Mouse (Mus musculus): ENCODE measurements around the gene Vegfa. TPM values are rescaled to one million over a fixed set of nuclear protein-coding genes. Genes with fewer than 3 reads are reported as not detected.
"Not testable (repeated sequence)": the region's sequence is repeated elsewhere in the genome, so short reads cannot be mapped to it uniquely, and the experiment has no call there.

Vegfa gene
- total RNA-seq, 1 experiment from 2014 or later, result 53.8 TPM

DNA sequence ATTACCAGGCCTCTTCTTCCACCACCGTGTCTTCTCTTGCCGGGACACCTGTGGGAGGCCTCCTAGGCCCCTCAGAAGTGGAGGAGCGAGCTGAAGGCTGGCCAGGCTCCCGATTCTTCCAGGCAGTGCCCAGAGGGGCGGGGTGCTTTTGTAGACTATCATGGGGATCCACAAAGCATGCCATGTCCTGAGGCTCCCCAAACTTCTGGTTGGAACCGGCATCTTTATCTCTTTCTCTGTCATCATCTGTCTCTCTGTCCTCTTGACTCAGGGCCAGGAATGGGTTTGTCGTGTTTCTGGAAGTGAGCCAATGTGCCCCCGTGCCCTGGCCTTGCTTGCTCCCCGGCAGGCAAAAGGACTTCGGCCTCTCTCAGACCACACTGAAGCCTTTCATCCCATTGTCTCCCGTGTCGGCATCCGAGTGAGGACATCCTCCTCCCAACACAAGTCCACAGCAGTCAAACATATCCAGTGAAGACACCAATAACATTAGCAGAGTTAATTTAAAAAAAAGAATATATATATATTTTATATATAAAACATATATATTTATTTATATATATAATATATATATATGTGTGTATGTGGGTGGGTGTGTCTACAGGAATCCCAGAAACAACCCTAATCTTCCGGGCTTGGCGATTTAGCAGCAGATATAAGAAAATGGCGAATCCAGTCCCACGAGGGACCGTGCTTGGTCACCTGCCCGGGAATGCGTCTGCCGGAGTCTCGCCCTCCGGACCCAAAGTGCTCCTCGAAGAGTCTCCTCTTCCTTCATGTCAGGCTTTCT lies 14.0 kb downstream of the Vegfa start:
- ATAC-seq (replicated peaks in 1 of 2; ENCODE audit: insufficient read depth in 1 of 2, low FRiP score in 2 of 2, low TSS enrichment in 1 of 2, low read depth in 1 of 2, poor library complexity in 2 of 2, severe bottlenecking in 2 of 2), result no peak

DNA sequence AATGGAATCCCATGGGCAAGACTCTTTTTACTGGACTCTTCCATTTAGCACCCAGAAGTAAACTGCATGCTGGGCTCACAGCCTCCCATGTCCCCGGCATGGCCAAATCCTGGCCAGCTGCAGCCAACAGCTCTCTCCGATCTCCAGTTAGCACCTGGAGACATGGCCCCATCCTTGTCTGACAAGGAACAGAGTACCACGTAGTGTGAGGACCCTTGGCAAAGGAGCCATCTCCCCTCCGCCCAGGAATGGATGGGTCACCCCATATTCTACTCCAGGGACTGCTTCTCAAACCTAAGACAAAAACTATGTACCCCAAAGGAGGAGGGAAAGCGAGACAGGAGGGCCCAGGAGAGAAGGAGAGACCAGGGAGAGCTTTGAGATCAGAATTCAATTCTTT lies 15.6 kb downstream of the Vegfa start:
- no peak for ATAC-seq (replicated peaks in 1 of 2; ENCODE audit: insufficient read depth in 1 of 2, low FRiP score in 2 of 2, low TSS enrichment in 1 of 2, low read depth in 1 of 2, poor library complexity in 2 of 2, severe bottlenecking in 2 of 2)

DNA sequence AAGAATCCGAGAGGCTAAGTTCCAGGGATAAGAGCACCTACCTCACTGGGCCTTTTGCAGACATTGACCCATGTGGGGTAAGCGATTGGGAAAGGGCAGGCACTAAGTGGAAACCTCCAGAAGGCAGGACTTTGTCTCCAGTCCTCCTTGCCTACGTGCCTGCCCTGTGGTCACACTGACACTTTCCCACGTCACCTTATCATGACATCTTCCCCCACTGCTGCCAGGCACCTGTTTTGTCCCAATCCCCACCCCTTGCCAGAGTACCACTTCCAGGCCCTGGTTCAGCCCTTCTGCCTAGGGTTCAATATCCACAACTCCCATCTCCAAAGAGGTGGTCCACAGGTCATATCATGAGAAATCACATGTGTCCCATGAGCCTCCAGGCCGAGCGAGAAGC lies 16.2 kb downstream of the Vegfa start:
- ATAC-seq (replicated peaks in 1 of 2; ENCODE audit: insufficient read depth in 1 of 2, low FRiP score in 2 of 2, low TSS enrichment in 1 of 2, low read depth in 1 of 2, poor library complexity in 2 of 2, severe bottlenecking in 2 of 2), result no peak

DNA sequence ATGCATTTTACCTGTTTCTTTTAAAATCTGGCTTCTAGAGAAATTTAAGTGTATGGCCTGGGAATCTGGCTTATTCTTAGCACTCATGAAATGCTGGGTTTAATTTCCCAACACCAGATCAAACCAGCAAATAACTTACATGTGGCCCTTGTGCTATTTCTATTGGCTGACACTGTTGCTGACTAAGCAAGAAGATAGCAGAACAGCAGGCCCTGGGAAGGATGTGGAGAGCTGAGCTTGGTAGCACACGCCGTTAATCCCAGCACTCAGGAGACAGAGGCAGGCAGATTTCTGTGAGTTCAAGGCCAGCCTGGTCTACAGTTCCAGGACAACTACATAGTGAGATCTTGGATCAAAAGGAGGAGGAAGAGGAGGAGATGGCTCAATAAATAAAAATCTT lies 17.2 kb downstream of the Vegfa start:
- ATAC-seq (replicated peaks in 1 of 2; ENCODE audit: insufficient read depth in 1 of 2, low FRiP score in 2 of 2, low TSS enrichment in 1 of 2, low read depth in 1 of 2, poor library complexity in 2 of 2, severe bottlenecking in 2 of 2), result no peak

DNA sequence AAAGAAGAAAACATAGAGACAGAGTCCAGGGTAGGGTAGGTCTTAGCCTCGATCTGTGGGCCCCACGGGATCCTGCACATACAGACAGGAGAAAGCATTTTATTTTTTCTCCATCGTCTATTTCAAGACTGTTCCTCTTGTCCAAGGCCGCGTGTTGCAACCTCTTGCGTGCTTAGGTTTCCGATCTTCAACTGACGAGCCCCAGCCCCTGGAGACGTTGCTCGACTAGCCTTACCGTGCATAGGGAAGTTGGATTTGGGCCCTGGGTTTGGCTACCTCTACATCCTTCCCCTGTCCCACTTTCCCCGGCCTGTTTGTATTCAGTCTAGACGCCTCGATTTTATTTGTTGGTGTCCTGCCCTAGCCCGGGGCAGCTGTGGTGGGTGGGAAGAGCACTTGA lies 18.6 kb downstream of the Vegfa start:
- peak; percentile 27 to 65; a peak in 1 of 4 replicates for ATAC-seq (replicated peaks in 1 of 2; ENCODE audit: insufficient read depth in 1 of 2, low FRiP score in 2 of 2, low TSS enrichment in 1 of 2, low read depth in 1 of 2, poor library complexity in 2 of 2, severe bottlenecking in 2 of 2)

DNA sequence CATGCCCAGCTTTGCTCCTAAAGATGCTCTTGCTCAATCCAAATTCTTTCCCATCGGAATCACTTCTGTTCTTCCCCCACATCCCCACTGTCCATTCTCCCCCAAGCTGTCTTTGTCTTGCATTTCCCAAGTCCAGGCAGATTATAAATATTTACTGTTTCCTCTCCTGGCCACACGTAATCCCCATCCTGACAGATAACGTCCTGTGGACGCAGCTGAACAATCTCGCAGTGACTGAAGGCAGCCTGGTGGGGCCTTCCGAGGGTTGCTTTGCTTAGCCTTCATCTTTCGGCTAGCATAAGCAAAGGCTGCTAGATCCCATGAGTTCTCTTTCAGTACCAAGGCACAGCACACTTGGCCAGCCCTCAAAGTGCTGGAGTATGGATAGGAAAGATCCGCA lies 20.0 kb downstream of the Vegfa start:
- no peak for ATAC-seq (replicated peaks in 1 of 2; ENCODE audit: insufficient read depth in 1 of 2, low FRiP score in 2 of 2, low TSS enrichment in 1 of 2, low read depth in 1 of 2, poor library complexity in 2 of 2, severe bottlenecking in 2 of 2)

DNA sequence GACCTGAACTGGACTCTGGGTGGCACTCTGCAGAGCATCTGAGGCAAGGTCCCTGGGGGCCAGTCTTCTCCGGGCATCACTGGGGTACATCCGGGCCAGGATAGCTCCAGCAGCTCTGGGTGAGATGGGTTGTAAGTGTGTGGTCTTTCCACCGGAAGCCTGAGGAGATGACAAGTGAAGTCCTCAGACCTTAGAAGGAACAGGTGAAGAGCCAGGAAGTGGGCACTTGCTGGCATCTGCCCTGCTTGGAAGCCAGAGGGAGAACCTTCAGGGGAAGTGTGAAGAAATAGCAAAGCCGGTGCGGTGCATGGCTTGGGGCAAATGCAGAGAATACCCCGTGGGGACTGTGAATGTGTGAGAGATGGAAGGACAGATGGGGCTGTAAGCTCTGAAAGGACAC lies 21.7 kb downstream of the Vegfa start:
- peak; percentile 38 to 44; a peak in 2 of 4 replicates for ATAC-seq (replicated peaks in 1 of 2; ENCODE audit: insufficient read depth in 1 of 2, low FRiP score in 2 of 2, low TSS enrichment in 1 of 2, low read depth in 1 of 2, poor library complexity in 2 of 2, severe bottlenecking in 2 of 2)

DNA sequence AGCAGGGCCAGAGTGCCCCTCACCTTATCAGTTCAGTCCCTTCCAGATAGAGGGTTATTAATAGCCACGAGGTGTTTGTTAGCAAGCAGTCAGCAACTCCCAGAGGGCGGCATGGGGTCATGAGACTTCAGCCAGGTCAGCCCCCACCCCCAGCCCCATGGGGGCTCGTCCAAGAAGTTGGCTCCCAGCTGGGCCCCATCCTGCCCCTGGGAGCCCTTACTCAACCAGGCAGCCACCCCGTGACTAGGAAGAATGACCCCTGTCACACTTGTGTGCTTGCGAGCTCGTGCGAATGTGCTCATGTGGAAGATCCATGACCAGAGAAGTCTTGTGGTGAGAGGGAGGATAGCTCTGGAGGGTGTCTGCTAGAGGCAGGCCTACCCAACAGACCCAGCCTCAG lies 23.0 kb downstream of the Vegfa start:
- no peak for ATAC-seq (replicated peaks in 1 of 2; ENCODE audit: insufficient read depth in 1 of 2, low FRiP score in 2 of 2, low TSS enrichment in 1 of 2, low read depth in 1 of 2, poor library complexity in 2 of 2, severe bottlenecking in 2 of 2)

DNA sequence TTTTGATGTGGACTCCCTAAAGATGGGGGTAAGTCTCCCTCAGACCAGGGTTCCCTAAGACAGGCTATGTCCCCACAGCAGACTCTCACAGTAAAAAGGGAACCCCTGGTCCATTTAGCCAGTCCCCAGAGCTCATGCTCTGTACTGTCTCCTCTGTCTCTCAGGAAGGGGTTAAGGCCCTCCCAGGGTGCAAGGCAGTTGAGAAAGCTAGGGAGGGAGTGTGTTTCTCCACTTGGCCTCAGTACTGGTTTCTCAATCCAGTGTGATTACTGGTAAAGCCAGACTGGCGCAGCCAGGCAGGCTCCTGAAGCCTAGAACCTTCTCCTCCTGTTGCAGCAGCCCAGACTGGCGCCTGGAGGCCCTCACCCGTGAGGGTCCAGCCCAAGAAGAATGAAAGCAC lies 26.7 kb downstream of the Vegfa start:
- peak; percentile 54 to 59; a peak in 2 of 4 replicates for ATAC-seq (replicated peaks in 1 of 2; ENCODE audit: insufficient read depth in 1 of 2, low FRiP score in 2 of 2, low TSS enrichment in 1 of 2, low read depth in 1 of 2, poor library complexity in 2 of 2, severe bottlenecking in 2 of 2)

DNA sequence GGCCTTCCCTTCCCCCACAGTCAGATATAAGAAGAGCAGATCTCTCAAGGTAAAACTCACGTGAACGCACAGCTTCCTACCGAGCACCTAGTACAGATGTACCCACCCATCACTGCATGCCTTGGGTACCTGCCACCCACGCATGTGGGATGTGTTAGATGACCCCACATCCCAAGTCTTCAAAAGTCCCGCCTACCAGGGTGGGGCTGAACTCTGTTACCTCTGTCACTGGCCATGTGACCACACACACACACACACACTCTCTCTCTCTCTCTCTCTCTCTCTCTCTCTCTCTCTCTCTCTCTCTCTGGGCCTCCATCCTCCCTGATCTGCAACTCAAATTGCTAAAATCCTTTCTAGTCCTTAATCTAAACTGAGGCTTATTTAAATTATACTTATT lies 27.7 kb downstream of the Vegfa start:
- no peak for ATAC-seq (replicated peaks in 1 of 2; ENCODE audit: insufficient read depth in 1 of 2, low FRiP score in 2 of 2, low TSS enrichment in 1 of 2, low read depth in 1 of 2, poor library complexity in 2 of 2, severe bottlenecking in 2 of 2)

DNA sequence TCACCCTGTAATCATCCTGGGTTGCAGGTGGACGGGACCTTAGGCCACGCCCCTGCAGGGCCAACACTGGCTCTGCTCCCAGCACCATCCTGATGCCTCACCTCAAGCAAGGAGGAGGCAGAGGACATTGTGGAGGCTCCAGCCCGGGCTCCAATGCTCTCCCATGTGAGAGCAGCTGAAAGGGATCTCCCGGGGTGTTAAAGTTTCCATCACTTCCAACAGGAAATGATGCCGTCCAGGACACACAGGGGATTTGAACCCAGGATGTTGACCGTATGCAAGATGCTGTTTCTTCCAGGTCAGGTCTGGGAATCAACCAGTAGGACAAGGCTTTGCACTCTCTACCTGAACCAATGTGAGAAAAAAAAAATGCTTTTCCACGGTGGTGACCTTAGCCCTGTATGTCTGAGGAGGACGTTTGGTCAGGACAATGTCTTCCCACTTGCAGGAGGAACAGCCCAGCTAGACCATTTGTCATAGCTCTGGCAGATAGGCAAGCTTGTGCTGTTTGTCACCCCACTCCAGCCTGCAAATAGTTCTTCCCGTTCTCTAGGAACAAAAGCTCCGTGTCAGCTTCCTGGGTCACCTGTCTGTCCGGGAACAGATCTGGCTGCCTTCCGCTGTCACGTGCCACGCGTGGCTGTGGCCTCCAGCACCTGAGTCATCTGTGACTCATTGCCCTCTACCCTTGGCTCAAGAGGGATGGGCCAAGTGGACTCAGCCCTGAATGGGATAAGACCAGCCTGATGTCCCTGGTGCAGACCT lies 28.3 kb downstream of the Vegfa start:
- ATAC-seq (replicated peaks in 1 of 2; ENCODE audit: insufficient read depth in 1 of 2, low FRiP score in 2 of 2, low TSS enrichment in 1 of 2, low read depth in 1 of 2, poor library complexity in 2 of 2, severe bottlenecking in 2 of 2), result no peak

DNA sequence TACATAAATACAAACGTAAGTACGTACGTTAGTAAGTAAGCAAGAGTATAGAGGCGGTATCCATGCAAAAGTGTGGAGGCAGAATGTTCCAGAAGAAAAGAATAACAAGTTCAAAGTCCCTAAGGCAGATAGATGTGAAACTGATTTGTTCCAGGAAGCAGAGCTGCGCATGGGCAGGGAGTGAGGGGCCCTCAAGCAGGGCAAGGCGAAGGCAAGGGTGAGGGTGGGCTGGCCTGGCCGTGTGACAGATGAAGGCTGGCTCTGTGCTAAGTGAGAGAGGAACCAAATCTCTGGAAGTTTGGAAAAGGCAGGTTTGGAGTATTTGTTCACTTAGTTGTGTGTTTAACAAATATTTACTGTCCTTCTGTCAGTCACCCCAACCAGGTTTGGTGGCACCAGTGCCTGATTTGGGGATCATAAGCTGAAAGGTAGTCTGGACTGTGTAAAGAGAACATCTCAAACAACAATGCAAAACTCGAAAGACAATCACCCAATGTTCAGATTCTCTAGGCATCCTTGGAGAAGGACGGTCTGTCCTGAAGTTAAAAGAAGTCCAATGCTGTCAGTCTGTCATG lies 32.7 kb downstream of the Vegfa start:
- ATAC-seq (replicated peaks in 1 of 2; ENCODE audit: insufficient read depth in 1 of 2, low FRiP score in 2 of 2, low TSS enrichment in 1 of 2, low read depth in 1 of 2, poor library complexity in 2 of 2, severe bottlenecking in 2 of 2), result no peak

DNA sequence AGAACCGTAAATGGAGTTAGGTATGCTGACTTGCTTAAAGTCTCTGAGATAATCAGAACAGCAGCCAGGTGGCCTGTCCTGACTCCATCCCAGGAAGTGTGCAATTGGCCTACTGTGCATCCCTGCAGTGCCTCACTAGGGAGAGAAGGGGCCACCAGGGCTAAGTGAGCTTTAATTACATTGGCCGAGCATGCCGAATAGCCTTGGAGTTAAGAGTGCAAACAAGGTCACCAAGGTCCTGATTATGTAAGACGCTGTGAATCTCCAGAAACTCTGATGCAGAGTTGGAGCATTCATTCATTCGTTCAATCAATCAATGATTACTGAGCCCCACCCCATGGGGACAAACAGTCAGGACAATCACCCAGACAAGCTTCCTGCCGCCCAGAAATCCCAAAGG lies 33.8 kb downstream of the Vegfa start:
- no peak for ATAC-seq (replicated peaks in 1 of 2; ENCODE audit: insufficient read depth in 1 of 2, low FRiP score in 2 of 2, low TSS enrichment in 1 of 2, low read depth in 1 of 2, poor library complexity in 2 of 2, severe bottlenecking in 2 of 2)

DNA sequence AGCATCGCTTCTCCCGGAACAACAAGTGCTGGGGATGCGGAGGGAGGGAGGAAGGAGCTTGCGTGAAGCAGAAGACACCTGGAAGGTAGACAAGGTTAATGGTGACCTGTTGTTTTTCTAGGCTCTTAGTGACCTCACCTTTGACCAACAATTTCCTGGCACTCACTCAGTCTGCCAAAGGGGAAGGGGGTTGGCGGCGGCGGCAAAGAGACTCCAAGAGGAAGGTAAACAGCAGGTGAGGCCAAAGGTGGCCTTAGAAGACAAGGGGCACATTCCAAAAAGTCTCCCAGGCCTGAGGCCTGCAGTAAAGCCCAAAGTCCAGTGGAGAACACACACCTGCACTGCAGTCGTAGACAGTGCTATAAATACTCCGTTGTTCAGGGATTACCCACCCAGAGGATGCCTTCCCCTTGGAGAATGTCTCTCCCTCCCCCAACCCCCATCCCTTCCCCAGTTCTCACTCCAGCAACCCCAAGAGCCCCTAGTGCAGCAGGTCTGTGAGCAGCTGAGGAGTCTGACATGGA lies 35.2 kb downstream of the Vegfa start:
- ATAC-seq (replicated peaks in 1 of 2; ENCODE audit: insufficient read depth in 1 of 2, low FRiP score in 2 of 2, low TSS enrichment in 1 of 2, low read depth in 1 of 2, poor library complexity in 2 of 2, severe bottlenecking in 2 of 2), result no peak

DNA sequence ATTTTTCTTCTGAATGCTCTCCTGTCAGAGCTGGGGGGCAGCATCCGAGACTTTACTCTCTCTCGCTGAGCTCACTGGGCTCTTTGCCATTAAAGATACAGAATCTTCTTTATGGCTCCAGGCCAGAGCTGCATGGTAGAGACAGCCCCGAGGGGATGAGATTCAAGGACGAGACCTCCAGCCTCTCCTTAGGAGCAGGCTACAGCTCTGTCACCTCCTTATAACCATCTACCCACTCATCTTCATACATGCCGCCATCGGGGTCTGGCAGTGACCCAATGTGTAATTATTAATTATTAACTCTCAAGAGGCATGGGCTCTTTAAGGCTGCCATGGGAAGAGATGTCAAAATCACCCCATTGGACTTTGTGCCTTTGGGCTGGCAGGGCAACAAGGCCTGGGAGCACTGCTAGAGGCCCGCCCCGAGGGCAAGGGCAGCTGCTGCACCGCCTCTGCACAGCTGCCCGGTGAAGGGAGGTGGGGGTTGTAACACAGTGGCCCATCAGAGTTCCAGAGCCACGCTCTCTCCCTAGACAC lies 37.8 kb downstream of the Vegfa start:
- no peak for ATAC-seq (replicated peaks in 1 of 2; ENCODE audit: insufficient read depth in 1 of 2, low FRiP score in 2 of 2, low TSS enrichment in 1 of 2, low read depth in 1 of 2, poor library complexity in 2 of 2, severe bottlenecking in 2 of 2)

DNA sequence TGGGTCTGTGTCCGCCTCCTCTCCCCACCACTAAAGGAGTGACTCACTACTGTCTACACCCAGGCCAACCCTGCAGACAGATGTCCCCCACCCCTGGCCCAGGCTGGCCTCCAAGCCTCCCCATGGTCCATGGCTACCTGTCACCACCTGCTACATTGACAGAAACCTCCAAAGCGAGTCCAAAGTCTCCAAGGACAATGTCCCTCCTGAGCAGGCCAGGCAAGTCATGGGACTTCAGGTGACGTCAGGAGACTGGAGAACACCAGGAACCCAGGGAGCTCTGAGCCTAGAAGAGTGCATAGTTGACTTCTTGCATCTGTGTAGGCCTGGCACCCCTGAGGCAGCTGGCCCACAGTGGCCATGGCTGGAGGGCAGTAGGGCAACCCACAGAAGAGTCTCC lies 45.3 kb downstream of the Vegfa start:
- no peak for ATAC-seq (replicated peaks in 1 of 2; ENCODE audit: insufficient read depth in 1 of 2, low FRiP score in 2 of 2, low TSS enrichment in 1 of 2, low read depth in 1 of 2, poor library complexity in 2 of 2, severe bottlenecking in 2 of 2)

DNA sequence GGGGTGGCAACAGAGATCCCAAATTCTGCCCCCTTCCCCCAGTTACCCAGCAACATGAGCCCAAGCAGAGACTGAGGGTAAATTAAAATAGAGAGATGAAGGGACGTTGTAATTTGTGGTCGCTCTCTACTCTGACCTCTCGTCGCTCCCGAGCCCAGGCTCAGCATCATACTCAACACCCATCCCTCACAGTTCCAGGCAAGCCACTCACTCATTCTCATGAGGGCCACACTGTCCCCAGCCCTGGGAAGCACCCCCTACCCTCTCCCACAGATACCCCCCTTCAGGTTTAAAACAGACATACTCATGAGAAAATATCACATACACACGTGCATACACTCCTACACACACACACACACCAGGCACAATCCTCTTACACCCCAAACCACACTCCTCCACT lies 45.8 kb downstream of the Vegfa start:
- ATAC-seq (replicated peaks in 1 of 2; ENCODE audit: insufficient read depth in 1 of 2, low FRiP score in 2 of 2, low TSS enrichment in 1 of 2, low read depth in 1 of 2, poor library complexity in 2 of 2, severe bottlenecking in 2 of 2), result no peak

DNA sequence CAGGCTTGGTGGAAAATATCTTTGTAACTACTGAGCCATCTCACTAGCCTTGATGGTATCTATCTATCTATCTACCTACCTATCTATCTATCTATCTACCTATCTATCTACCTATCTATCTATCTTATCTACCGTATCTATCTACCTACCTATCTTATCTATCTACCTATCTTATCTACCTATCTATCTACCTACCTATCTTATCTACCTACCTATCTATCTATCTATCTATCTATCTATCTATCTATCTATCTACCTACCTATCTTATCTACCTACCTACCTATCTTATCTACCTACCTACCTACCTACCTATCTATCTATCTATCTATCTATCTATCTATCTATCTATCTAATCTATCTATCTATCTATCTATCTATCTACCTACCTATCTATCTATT lies 49.0 kb downstream of the Vegfa start:
- not testable (repeated sequence) for ATAC-seq (replicated peaks in 1 of 2; ENCODE audit: insufficient read depth in 1 of 2, low FRiP score in 2 of 2, low TSS enrichment in 1 of 2, low read depth in 1 of 2, poor library complexity in 2 of 2, severe bottlenecking in 2 of 2)
